Mouse (Mus musculus): ENCODE results near the gene Tbx2. TPM values are rescaled to one million over a fixed set of nuclear protein-coding genes. Genes with fewer than 3 reads are reported as not detected.
A peak's percentile ranks its signal among the peaks of the same experiment; 100 is the strongest.

The Tbx2 gene
- total and polyA plus RNA-seq, 3 experiments = 0.01 TPM; not detected in 2

DNA sequence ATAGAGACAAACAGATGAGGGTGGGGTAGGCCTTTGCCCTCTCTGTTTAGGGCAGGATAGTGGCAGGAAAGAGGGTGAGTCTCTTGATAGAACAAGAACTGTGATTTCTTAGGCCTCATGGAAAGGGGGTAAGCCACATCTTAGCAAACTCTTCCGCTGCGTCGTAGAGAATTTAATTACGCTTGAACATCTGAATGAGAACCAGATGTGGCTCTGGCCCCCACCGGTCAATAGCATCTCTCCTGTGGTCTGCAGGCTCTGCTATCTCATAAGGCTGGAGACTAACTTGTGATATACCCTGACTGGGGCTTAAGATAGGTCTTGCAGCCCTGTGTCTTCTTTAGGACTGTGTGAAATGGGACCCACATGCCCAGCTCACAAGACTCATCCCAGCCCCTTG is 15.9 kb upstream of the Tbx2 start:
- Histone ChIP-seq H3K27ac (ENCODE audit: control insufficient read depth, low read depth, low read length) (no peak overlapping the region), H3K27me3 (ENCODE audit: control insufficient read depth in 1 of 2, insufficient read depth in 2 of 2, low read length in 2 of 2) (no peaks in the 10 kb centered on the region), H3K4me1 (ENCODE audit: control insufficient read depth in 1 of 2, insufficient read depth in 2 of 2, low read length in 2 of 2) (no peaks in the 10 kb centered on the region), H3K36me3 (ENCODE audit: control insufficient read depth in 1 of 2, insufficient read depth in 2 of 2, low read length in 2 of 2) (no peaks in the 10 kb centered on the region), H3K79me2 (ENCODE audit: control insufficient read depth, insufficient read depth, low read length, poor library complexity) (no peaks in the 10 kb centered on the region), H3K4me3 (ENCODE audit: control insufficient read depth in 1 of 2, insufficient read depth in 1 of 2, low read depth in 2 of 2, low read length in 2 of 2) (no peak overlapping the region), H3K9me3 (replicated peaks; ENCODE audit: insufficient read depth, low read length) (no peaks in the 10 kb centered on the region), H3K9ac (ENCODE audit: control insufficient read depth, low read depth, low read length, poor library complexity, severe bottlenecking) (no peak overlapping the region)
- DNase-seq (ENCODE audit: low read depth, low spot score) = no peak
- TF ChIP-seq SMC3 (IDR thresholded peaks at IDR 0.05; ENCODE audit: low read depth, low read length) = no peak
- no peak for TF ChIP-seq KAT2A (conservative IDR thresholded peaks at IDR 0.05; ENCODE audit: low read depth, low read length)
- no peak for TF ChIP-seq CTCF (IDR thresholded peaks at IDR 0.05 in 2 of 3, conservative IDR thresholded peaks at IDR 0.05 in 1 of 3; ENCODE audit: control insufficient read depth in 1 of 3, insufficient read depth in 1 of 3, low read depth in 2 of 3, low read length in 3 of 3, poor library complexity in 1 of 3, severe bottlenecking in 1 of 3)
- TF ChIP-seq POLR2AphosphoS2 (IDR thresholded peaks at IDR 0.05; ENCODE audit: low read length) = no peak
- TF ChIP-seq HCFC1 (IDR thresholded peaks at IDR 0.05; ENCODE audit: low read depth, low read length) = no peak
- no peak for TF ChIP-seq POLR2A (IDR thresholded peaks at IDR 0.05; ENCODE audit: control insufficient read depth in 1 of 2, insufficient read depth in 1 of 2, low read depth in 1 of 2, low read length in 2 of 2, poor library complexity in 1 of 2)
- TF ChIP-seq TAL1 (IDR thresholded peaks at IDR 0.05; ENCODE audit: low read length) = no peak
- TF ChIP-seq MAX (IDR thresholded peaks at IDR 0.05; ENCODE audit: low read length) = no peak
- no peak for TF ChIP-seq RCOR1 (IDR thresholded peaks at IDR 0.05; ENCODE audit: low read depth, low read length)

- DNase-seq (ENCODE audit: low read depth, low spot score) = peak; percentile 14
- Histone ChIP-seq H3K4me3 (ENCODE audit: control insufficient read depth in 1 of 2, insufficient read depth in 1 of 2, low read depth in 2 of 2, low read length in 2 of 2) (no peak overlapping the region), H3K9ac (ENCODE audit: control insufficient read depth, low read depth, low read length, poor library complexity, severe bottlenecking) (no peak overlapping the region), H3K27ac (ENCODE audit: control insufficient read depth, low read depth, low read length) (no peak overlapping the region), H3K9me3 (replicated peaks; ENCODE audit: insufficient read depth, low read length) (no peaks in the 10 kb centered on the region), H3K79me2 (ENCODE audit: control insufficient read depth, insufficient read depth, low read length, poor library complexity) (no peaks in the 10 kb centered on the region), H3K27me3 (ENCODE audit: control insufficient read depth in 1 of 2, insufficient read depth in 2 of 2, low read length in 2 of 2) (no peaks in the 10 kb centered on the region), H3K36me3 (ENCODE audit: control insufficient read depth in 1 of 2, insufficient read depth in 2 of 2, low read length in 2 of 2) (no peaks in the 10 kb centered on the region), H3K4me1 (ENCODE audit: control insufficient read depth in 1 of 2, insufficient read depth in 2 of 2, low read length in 2 of 2) (no peaks in the 10 kb centered on the region)
- no peak for TF ChIP-seq CTCF (IDR thresholded peaks at IDR 0.05 in 2 of 3, conservative IDR thresholded peaks at IDR 0.05 in 1 of 3; ENCODE audit: control insufficient read depth in 1 of 3, insufficient read depth in 1 of 3, low read depth in 2 of 3, low read length in 3 of 3, poor library complexity in 1 of 3, severe bottlenecking in 1 of 3)
- no peak for TF ChIP-seq POLR2AphosphoS2 (IDR thresholded peaks at IDR 0.05; ENCODE audit: low read length)
- no peak for TF ChIP-seq CHD1 (IDR thresholded peaks at IDR 0.05; ENCODE audit: low read depth, low read length)
- no peak for TF ChIP-seq ZMIZ1 (IDR thresholded peaks at IDR 0.05; ENCODE audit: low read depth, low read length)
- TF ChIP-seq MXI1 (IDR thresholded peaks at IDR 0.05; ENCODE audit: low read depth, low read length) = no peak
- no peak for TF ChIP-seq UBTF (IDR thresholded peaks at IDR 0.05; ENCODE audit: borderline replicate concordance, insufficient read depth, low read depth, low read length)
- no peak for TF ChIP-seq MAZ (IDR thresholded peaks at IDR 0.05; ENCODE audit: low read depth, low read length)
- no peak for TF ChIP-seq USF2 (IDR thresholded peaks at IDR 0.05; ENCODE audit: borderline replicate concordance in 1 of 2, insufficient read depth in 1 of 2, low read depth in 1 of 2, low read length in 2 of 2)
Observed at GRCm38 (mm10) chr11:85818401-85818800, 13.9 kb upstream of the Tbx2 start.

DNA sequence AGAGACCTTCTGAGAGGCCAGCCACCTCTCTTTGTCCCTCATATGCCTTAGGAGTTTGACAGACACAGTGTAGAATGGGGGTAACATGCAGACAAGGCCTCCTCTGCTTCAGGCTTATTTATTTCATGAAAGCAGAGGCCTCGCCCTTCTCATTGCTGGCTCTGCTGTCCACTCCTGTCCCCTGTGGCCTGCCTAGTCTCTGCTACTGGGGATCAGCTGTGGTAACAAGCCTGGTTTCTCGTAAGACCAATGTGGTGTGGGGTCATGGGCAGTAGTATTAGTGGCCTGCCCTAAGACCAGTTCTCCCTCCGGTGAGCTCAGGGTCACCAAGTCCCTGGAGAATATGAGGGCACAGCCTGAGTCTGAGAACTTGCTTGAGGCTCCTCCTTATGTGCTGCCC is 11.4 kb upstream of the Tbx2 start:
- H3K4me1 ChIP-seq (ENCODE audit: control insufficient read depth in 1 of 2, insufficient read depth in 2 of 2, low read length in 2 of 2) = no peaks in the 10 kb centered on the region
- no peaks in the 10 kb centered on the region for H3K9me3 ChIP-seq (replicated peaks; ENCODE audit: insufficient read depth, low read length)
- no peak for DNase-seq (ENCODE audit: low read depth, low spot score)
- no peaks in the 10 kb centered on the region for H3K27me3 ChIP-seq (ENCODE audit: control insufficient read depth in 1 of 2, insufficient read depth in 2 of 2, low read length in 2 of 2)
- TF ChIP-seq MYB (IDR thresholded peaks at IDR 0.05; ENCODE audit: low read depth, low read length) = no peak
- no peak for TF ChIP-seq KAT2A (conservative IDR thresholded peaks at IDR 0.05; ENCODE audit: low read depth, low read length)
- no peak for TF ChIP-seq MAFK (IDR thresholded peaks at IDR 0.05; ENCODE audit: borderline replicate concordance, low read depth, low read length)
- TF ChIP-seq MXI1 (IDR thresholded peaks at IDR 0.05; ENCODE audit: low read depth, low read length) = no peak
- no peak for TF ChIP-seq ZC3H11A (IDR thresholded peaks at IDR 0.05; ENCODE audit: low read depth, low read length)
- no peak for TF ChIP-seq POLR2AphosphoS2 (IDR thresholded peaks at IDR 0.05; ENCODE audit: low read length)
- TF ChIP-seq JUND (IDR thresholded peaks at IDR 0.05; ENCODE audit: low read depth, low read length) = no peak
- TF ChIP-seq USF1 (IDR thresholded peaks at IDR 0.05; ENCODE audit: low read depth, low read length) = no peak
- TF ChIP-seq CTCF (IDR thresholded peaks at IDR 0.05 in 2 of 3, conservative IDR thresholded peaks at IDR 0.05 in 1 of 3; ENCODE audit: control insufficient read depth in 1 of 3, insufficient read depth in 1 of 3, low read depth in 2 of 3, low read length in 3 of 3, poor library complexity in 1 of 3, severe bottlenecking in 1 of 3) = no peak
- TF ChIP-seq UBTF (IDR thresholded peaks at IDR 0.05; ENCODE audit: borderline replicate concordance, insufficient read depth, low read depth, low read length) = no peak
- TF ChIP-seq TCF12 (IDR thresholded peaks at IDR 0.05; ENCODE audit: low read depth, low read length) = no peak
- no peak for TF ChIP-seq ZMIZ1 (IDR thresholded peaks at IDR 0.05; ENCODE audit: low read depth, low read length)
- no peak for TF ChIP-seq POLR2AphosphoS5 (IDR thresholded peaks at IDR 0.05; ENCODE audit: borderline replicate concordance, low read depth, low read length)
- no peak for TF ChIP-seq RCOR1 (IDR thresholded peaks at IDR 0.05; ENCODE audit: low read depth, low read length)
- no peaks in the 10 kb centered on the region for H3K79me2 ChIP-seq (ENCODE audit: control insufficient read depth, insufficient read depth, low read length, poor library complexity)
- H3K27ac ChIP-seq (ENCODE audit: control insufficient read depth, low read depth, low read length) = no peak overlapping the region
- no peak overlapping the region for H3K4me3 ChIP-seq (ENCODE audit: control insufficient read depth in 1 of 2, insufficient read depth in 1 of 2, low read depth in 2 of 2, low read length in 2 of 2)
- no peaks in the 10 kb centered on the region for H3K36me3 ChIP-seq (ENCODE audit: control insufficient read depth in 1 of 2, insufficient read depth in 2 of 2, low read length in 2 of 2)
- no peak overlapping the region for H3K9ac ChIP-seq (ENCODE audit: control insufficient read depth, low read depth, low read length, poor library complexity, severe bottlenecking)

Measured in MEL (cell line).